Mouse (Mus musculus): ENCODE data around the gene Pear1.

Gene Pear1

GRCm38 (mm10) chr3:87809322-87809962 is 14.7 kb downstream of the Pear1 start:
- no peak for DNase-seq (ENCODE audit: low spot score)

DNA sequence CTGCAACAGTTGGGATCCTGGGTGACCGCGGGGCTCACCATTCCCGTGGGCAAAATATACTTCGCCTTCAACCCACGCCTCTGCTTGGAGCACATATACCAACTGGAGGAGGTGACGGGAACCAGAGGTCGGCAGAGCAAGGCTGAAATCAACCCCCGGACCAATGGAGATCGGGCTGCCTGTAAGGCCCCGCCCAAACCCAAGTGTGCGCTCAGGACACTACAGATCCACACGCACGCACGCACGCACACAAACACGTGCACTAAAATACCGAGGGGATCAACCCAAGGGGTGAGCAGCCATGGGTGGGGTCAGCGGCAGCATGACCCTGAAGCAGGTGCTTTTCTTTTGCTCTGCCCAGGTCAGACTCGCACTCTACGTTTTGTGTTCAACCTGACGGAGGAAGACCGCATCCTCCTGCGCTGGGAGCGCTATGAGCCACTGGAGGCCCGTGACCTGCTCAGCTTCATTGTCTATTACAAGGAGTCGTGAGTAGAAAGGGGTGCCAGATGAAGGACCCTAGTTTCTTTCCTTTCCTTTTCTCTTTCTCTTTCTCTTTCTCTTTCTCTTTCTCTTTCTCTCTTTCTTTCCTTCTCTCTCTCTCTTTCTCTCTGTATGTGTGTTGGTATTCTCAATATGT is 19.9 kb downstream of the Pear1 start:
- no peak for DNase-seq (ENCODE audit: low spot score)

DNA sequence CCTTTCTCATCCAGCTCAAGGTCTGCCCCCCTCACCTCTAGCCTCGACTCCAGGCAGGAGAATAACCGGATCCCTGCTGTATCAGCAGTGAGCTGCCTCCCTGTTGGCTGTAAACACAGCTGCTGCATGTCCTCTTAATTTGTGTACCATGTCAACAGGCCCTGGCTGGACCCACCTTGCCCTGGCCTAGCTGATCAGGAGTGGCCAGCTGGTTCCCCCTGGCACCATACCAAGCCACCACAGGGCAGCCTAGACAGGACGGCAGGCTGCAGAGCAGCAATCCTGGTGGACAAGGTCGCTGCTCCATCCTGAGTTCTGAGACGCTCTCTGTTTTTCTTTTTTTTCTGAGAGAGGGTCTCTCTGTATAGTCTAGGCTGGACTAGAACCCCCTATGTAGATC is 22.4 kb downstream of the Pear1 start:
- no peak for DNase-seq (ENCODE audit: low spot score)

DNA sequence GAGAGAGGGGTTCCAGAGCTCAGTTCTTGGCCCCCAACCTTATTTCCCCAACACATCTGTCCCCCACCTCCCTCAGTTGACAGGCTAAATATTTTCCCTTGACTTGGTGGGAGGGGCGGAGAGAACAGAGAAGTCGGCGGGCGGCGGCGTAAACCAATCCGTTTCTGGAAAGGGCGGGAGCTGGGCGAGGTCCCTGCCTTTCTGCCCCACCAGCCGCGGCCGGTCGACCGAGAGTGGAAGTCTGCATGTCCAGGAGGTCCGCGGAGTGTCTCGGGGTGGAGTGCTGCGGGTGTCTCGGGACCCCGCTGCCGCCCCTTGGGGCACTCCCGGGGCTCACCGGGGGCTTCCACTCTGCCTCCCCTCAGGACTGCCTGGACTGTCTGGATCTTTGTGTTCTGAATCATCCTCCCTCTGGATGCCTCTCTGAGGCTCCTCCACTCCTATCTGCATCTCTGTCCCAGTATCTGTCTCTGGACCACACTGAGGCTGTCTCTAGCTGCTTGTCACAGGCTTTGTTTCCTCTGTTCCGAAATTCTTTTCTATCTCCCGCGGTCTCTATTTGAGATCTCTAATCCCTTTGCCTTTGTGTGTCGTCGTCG is 27.3 kb downstream of the Pear1 start, which contains the start of gene Insrr:
Insrr (plus strand) TSS at position 216 of the 599 bp plus-strand sequence.
- DNase-seq (ENCODE audit: low spot score), result peak; percentile 27

DNA sequence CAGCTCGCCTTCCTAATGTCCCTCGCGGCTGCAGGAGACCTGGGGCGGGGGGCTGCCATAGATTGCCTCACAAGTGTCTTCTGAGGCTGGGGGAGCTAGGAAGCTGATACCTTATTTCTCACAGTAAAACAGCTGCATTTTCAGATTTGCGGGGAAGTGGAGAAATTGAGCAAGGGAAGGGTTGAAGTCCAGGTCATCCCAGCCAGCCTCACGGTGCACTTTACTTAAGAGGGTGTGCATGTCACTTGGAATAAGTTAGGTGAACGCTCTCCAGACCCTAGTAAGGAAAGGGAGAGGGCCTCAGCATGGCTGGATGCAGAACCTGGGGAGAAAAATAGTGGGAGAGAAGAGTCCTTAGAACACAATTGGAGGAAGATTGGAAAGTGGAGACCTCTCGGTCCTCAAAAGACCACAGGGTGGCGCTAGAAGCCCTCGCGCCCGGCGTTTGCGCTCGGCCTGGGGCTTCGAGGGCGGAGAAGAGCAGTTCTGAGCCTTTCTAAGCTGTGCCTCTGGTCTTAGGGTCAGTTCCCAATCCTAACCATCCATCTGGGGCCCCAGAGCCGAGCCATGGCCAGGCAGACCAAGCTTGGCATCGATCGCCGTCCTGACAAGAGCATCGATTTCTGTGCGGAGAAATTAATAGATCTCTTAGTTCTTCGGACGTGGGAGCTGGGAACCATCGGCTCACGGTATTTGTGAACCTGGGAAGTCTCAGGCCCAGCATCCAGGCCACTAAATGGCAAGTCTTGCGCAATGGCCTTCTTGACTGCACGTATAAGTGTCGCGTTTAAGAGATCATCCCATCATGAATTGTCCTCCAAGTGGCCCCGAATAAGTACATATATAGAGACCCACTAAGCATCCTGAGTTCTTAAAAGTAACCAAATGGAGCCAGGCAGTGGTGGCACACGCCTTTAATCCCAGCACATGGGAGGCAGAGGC is 28.5 kb downstream of the Pear1 start:
- peak; percentile 65 for DNase-seq (ENCODE audit: low spot score)

DNA sequence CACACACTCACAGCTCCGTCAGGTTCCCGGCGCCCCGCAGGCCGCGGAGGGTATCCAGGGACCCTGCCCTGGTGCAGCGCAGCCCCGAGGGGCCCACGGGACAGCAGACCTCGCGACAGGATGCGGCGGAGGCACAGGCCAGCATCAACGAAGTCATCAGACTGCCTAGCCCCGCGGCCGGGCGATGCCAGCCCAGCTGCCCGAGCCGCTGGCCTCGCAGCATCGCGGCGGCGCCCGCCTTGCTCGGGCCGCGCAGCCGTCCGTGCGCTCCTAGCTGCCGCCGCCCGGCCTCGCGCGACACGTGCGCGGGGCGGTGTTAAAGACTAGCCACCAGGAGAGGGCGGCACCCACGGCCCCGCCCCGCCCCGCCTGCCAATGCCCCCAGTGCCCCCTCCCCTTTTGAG is 29.2 kb downstream of the Pear1 start, which contains the start of gene Ntrk1:
Ntrk1 (minus strand) TSS at position 241 of the 404 bp plus-strand sequence.
- DNase-seq (ENCODE audit: low spot score), result no peak

DNA sequence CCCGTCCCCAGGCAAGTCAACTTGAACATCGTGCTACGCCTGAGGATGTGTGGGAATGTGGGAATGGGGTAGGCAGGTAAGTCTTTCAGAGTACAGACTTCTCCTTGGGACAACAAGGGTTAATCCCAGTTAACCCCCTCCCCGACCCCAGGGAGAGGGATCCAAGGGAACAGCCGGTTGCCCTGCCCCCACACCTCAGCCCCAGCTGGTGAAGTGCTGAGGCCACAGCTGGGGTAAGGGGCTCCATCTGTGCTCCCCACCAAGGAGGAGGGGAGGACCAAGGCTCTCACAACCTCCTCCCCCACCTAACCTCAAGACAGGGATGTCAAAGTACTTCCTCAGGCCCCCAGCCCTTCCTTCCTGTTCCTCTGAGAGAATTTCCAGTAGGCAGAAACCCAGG is 34.3 kb downstream of the Pear1 start:
- DNase-seq (ENCODE audit: low spot score), result no peak

DNA sequence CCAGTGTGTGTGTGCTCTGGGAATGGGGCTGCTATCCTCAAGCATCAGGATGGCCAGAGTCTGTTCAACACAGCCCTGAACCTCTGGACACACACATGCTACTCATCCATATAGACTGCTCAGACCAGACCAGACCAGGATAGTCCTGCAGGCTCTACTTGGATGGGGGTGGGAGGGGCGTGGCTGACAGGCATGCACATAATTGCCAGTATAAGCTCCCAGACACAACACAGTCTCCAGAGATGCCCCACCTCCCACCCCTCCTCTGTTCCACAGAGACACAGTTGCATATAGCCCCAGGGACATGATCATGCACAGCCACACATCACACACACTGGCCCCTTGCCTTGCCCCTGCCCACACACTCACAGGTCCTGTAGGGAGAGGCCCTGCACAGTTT is 34.9 kb downstream of the Pear1 start:
- DNase-seq (ENCODE audit: low spot score), result no peak

GRCm38 (mm10) chr3:87785626-87786214 is 38.4 kb downstream of the Pear1 start:
- no peak for DNase-seq (ENCODE audit: low spot score)

- no peak for DNase-seq (ENCODE audit: low spot score)
These were observed 39.0 kb downstream of the Pear1 start for GRCm38 (mm10) chr3:87785156-87785555.

DNA sequence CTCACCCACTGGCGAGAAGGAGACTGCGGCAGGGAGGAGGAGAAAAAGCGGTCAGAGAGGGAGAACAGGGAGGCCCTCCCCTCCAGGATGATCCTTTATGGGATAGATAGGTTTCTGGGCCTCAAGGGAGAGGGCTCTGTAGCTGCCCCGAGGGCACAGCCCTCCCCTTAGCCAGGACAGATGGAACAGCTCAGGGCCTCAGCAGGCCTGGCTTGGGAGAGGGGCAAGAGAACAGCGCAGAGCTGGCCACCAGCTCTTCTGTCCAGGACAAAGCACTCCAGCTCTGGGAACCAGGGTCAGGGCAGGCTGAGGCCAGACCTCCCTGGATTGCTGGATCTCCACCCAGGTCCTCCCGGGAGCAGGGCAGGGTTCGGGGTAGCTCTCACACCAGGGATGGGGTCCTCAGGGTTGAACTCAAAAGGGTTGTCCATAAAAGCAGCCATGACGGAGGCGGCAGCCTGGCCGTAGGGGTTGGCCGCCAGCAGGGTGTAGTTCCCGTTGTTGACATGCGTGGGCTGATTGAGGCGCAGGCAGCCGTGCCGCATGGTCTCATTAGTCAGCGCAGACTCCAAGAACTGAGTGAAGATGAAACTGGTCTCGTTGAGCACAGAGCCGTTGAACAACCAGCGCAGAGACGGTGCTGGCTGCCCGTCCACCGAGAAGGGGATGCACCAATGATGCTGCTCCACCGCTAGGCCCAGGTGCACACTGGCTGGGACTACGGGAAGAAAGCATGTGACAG is 40.7 kb downstream of the Pear1 start:
- DNase-seq (ENCODE audit: low spot score), result no peak

DNA sequence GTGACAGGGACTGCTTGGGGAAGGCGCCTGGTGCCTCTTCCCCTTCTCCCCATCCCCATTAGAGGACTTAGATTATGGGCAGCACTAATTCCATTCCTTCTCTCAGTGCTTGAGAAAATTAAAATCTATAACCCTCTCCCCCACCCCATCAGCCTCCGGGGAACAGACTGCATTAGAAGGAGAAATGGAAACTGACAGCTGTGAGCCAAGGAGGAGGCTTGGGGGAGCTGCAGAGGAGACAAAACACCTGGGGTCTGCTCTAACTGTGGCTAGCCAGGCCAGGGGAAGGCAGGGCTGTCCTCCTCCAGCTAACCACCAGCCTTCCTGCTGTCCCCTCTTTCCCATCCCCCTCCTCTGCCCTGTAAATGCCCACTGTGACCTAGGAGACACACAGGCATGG is 45.0 kb downstream of the Pear1 start:
- DNase-seq (ENCODE audit: low spot score), result no peak

DNA sequence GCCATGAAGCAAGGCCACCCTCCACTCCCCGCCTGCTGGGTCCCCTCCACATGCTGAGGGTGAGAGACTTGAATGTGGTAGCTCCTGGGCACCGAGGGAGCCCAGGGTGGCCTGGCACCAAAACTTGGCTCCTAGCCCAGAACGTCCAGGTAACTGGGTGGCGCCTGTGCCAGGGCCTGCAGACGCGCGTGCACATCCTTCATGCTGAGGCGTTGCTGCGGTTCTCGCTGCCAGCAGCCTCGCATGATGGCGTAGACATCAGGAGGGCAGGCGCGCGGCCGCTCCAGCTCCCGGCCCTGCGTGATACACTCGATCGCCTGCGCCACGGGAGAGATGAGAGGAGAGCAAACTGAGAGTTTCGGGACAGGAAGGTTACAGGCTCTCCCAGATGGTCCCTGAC is 45.8 kb downstream of the Pear1 start:
- DNase-seq (ENCODE audit: low spot score), result no peak

- DNase-seq (ENCODE audit: low spot score), result no peak
These were observed 53.0 kb downstream of the Pear1 start for GRCm38 (mm10) chr3:87771088-87771487.

GRCm38 (mm10) chr3:87770280-87770679 is 53.8 kb downstream of the Pear1 start:
- DNase-seq (ENCODE audit: low spot score), result peak; percentile 58

GRCm38 (mm10) chr3:87769506-87769905 is 54.6 kb downstream of the Pear1 start:
- DNase-seq (ENCODE audit: low spot score), result no peak

- DNase-seq (ENCODE audit: low spot score), result peak; percentile 89
These were observed 55.3 kb downstream of the Pear1 start for GRCm38 (mm10) chr3:87768844-87769243.

- DNase-seq (ENCODE audit: low spot score), result no peak
These were observed 55.7 kb downstream of the Pear1 start for GRCm38 (mm10) chr3:87768431-87768830.

GRCm38 (mm10) chr3:87767764-87768163 is 56.3 kb downstream of the Pear1 start:
- no peak for DNase-seq (ENCODE audit: low spot score)

- no peak for DNase-seq (ENCODE audit: low spot score)
These were observed 57.8 kb downstream of the Pear1 start for GRCm38 (mm10) chr3:87766284-87766667.

GRCm38 (mm10) chr3:87765631-87766283 is 58.3 kb downstream of the Pear1 start:
- DNase-seq (ENCODE audit: low spot score), result no peak
